Comparison of ENCODE assay signal across 9 mouse cellular contexts in genomic region chr4:139601519-139602356, GRCm38 (mm10). TPM values are rescaled to one million over a fixed set of nuclear protein-coding genes. Genes with fewer than 3 reads are reported as not detected.
DNase-seq lines count a peak whose midpoint lies in the region; ATAC-seq and TF ChIP-seq lines count a peak whose summit lies in the region.
"Had no signal": no experiment of that assay in that cellular context is flagged by ENCODE, and none has a peak within 500 bp of the region (broad histone marks: within the 10 kb centered on the region; RNA-seq: fewer than 3 reads in every experiment).

No protein-coding gene starts in this region.

- no peaks in the 10 kb centered on the region for H3K9me3 ChIP-seq in midbrain, embryonic 14.5 days (ENCODE audit: control insufficient read depth, low read length)
- no peaks in the 10 kb centered on the region for H3K9me3 ChIP-seq in midbrain, embryonic 11.5 days (ENCODE audit: control insufficient read depth, low read length)
- no peaks in the 10 kb centered on the region for H3K9me3 ChIP-seq in intestine, embryonic 15.5 days
- H3K9me3 ChIP-seq in stomach, postnatal 0 days (ENCODE audit: control insufficient read depth, low read length): no peaks in the 10 kb centered on the region
- H3K9me3 ChIP-seq: G1E had no signal

- no peak overlapping the region for H3K4me3 ChIP-seq in midbrain, embryonic 14.5 days (replicated peaks; ENCODE audit: low read depth, low read length)
- no peak overlapping the region for H3K4me3 ChIP-seq in midbrain, embryonic 11.5 days (ENCODE audit: low read depth, low read length)
- no peak overlapping the region; the same call in 1 of the 2 replicates for H3K4me3 ChIP-seq in intestine, embryonic 15.5 days (replicated peaks)
- H3K4me3 ChIP-seq in stomach, postnatal 0 days (ENCODE audit: low read depth, low read length): no peak overlapping the region

- 0 out of 2 replicates have a peak overlapping the region, but pooled peaks have one; percentile 13 for H3K27ac ChIP-seq in midbrain, embryonic 14.5 days (replicated peaks; ENCODE audit: low read depth, low read length)
- no peak overlapping the region; the same call in 1 of the 2 replicates for H3K27ac ChIP-seq in midbrain, embryonic 11.5 days (ENCODE audit: low read depth, low read length)
- H3K27ac ChIP-seq in intestine, embryonic 15.5 days: peak overlapping the region; percentile 84
- H3K27ac ChIP-seq in stomach, postnatal 0 days (replicated peaks): peak overlapping the region; percentile 81

- peaks cover 42% of the 10 kb centered on the region for H3K4me1 ChIP-seq in midbrain, embryonic 14.5 days (ENCODE audit: control insufficient read depth, insufficient read depth, low read length)
- H3K4me1 ChIP-seq in midbrain, embryonic 11.5 days (ENCODE audit: control insufficient read depth, insufficient read depth, low read length): peaks cover 26% of the 10 kb centered on the region
- H3K4me1 ChIP-seq in intestine, embryonic 15.5 days (replicated peaks): peaks cover 56% of the 10 kb centered on the region
- H3K4me1 ChIP-seq in stomach, postnatal 0 days (replicated peaks; ENCODE audit: control insufficient read depth, insufficient read depth): peaks cover 31% of the 10 kb centered on the region

- no peaks in the 10 kb centered on the region for H3K27me3 ChIP-seq in midbrain, embryonic 14.5 days (ENCODE audit: control insufficient read depth, insufficient read depth, low read length)
- H3K27me3 ChIP-seq in midbrain, embryonic 11.5 days (ENCODE audit: control insufficient read depth, insufficient read depth, low read length): no peaks in the 10 kb centered on the region
- no peaks in the 10 kb centered on the region for H3K27me3 ChIP-seq in intestine, embryonic 15.5 days (replicated peaks)
- no peaks in the 10 kb centered on the region for H3K27me3 ChIP-seq in stomach, postnatal 0 days (ENCODE audit: control insufficient read depth, insufficient read depth, low read length)

- H3K9ac ChIP-seq in midbrain, embryonic 14.5 days (replicated peaks; ENCODE audit: low read length): no peak overlapping the region; the same call in 1 of the 2 replicates
- H3K9ac ChIP-seq in midbrain, embryonic 11.5 days (ENCODE audit: low read length): no peak overlapping the region
- peak overlapping the region; percentile 26 for H3K9ac ChIP-seq in intestine, embryonic 15.5 days
- H3K9ac ChIP-seq in stomach, postnatal 0 days (ENCODE audit: low read length): peak overlapping the region; percentile 38

- ATAC-seq in midbrain, embryonic 14.5 days (ENCODE audit: low FRiP score, low TSS enrichment): no peak
- ATAC-seq in midbrain, embryonic 11.5 days (ENCODE audit: low FRiP score): no peak
- ATAC-seq in intestine, embryonic 15.5 days: no peak
- peak; percentile 23 for ATAC-seq in stomach, postnatal 0 days (ENCODE audit: low FRiP score, low TSS enrichment)

- no peak for TF ChIP-seq EP300 in stomach, postnatal 0 days (optimal IDR thresholded peaks at IDR 0.05)

- TF ChIP-seq CTCF in stomach, postnatal 0 days (IDR thresholded peaks at IDR 0.05; ENCODE audit: low read depth): no peak

- intact Hi-C loops in heart, postnatal 25 days (cut with DNase I): no loop called here

- peaks cover 13% of the 10 kb centered on the region; the same call in 1 of the 2 replicates for H3K36me3 ChIP-seq in midbrain, embryonic 14.5 days (ENCODE audit: control insufficient read depth, insufficient read depth, low read length)
- H3K36me3 ChIP-seq in midbrain, embryonic 11.5 days (ENCODE audit: control insufficient read depth, insufficient read depth, low read length): no peaks in the 10 kb centered on the region; the same call in 1 of the 2 replicates
- 0 out of 2 replicates have a peak, but pooled peaks cover 4% of the 10 kb centered on the region for H3K36me3 ChIP-seq in intestine, embryonic 15.5 days
- H3K36me3 ChIP-seq in stomach, postnatal 0 days (ENCODE audit: control insufficient read depth, insufficient read depth, low read length): peaks cover 5% of the 10 kb centered on the region; the same call in 1 of the 2 replicates
- H3K36me3 ChIP-seq: G1E had no signal

- H3K4me2 ChIP-seq in midbrain, embryonic 14.5 days (ENCODE audit: low read length): no peak overlapping the region
- H3K4me2 ChIP-seq in midbrain, embryonic 11.5 days: no peak overlapping the region
- peak overlapping the region; percentile 31; the same call in 1 of the 2 replicates for H3K4me2 ChIP-seq in intestine, embryonic 15.5 days (replicated peaks)
- peak overlapping the region; percentile 9; the same call in 1 of the 2 replicates for H3K4me2 ChIP-seq in stomach, postnatal 0 days (replicated peaks; ENCODE audit: low read depth)

- peak; percentile 95 for DNase-seq in heart, adult 11 months
- no peak for DNase-seq in heart, postnatal 25 days (ENCODE audit: low spot score)
- DNase-seq in midbrain, embryonic 14.5 days: no peak
- no peak for DNase-seq in midbrain, embryonic 11.5 days (ENCODE audit: low spot score, missing footprints)
- no peak for DNase-seq in stomach, postnatal 0 days (ENCODE audit: low spot score)
- no peak for DNase-seq in urinary bladder, postnatal 4 days (ENCODE audit: low spot score in 2 of 2)
- no peak for DNase-seq in layer of hippocampus, postnatal 14 days (ENCODE audit: low spot score in 2 of 2)

- 76% methylated on average over 7 of the region's 7 CpGs for WGBS in midbrain, embryonic 14.5 days
- WGBS in midbrain, embryonic 11.5 days: 76% methylated on average over 7 of the region's 7 CpGs
- WGBS in intestine, embryonic 15.5 days: 47% methylated on average over 7 of the region's 7 CpGs
- WGBS in stomach, postnatal 0 days: 35% methylated on average over 7 of the region's 7 CpGs

RNA-seq across cellular contexts. Expression of gene Gm21969, which starts 1.2 kb away (rescaled TPM):
- not detected for total RNA-seq in heart, postnatal 25 days (2021)
- not detected in 2 replicates for polyA plus RNA-seq in midbrain, embryonic 14.5 days (2014; fragmentation: Nextera tagmentation; extraction: Ambion mirVana)
- not detected in 2 replicates for polyA plus RNA-seq in midbrain, embryonic 11.5 days (2014; fragmentation: Nextera tagmentation; extraction: Ambion mirVana)
- not detected in 2 replicates for polyA plus RNA-seq in intestine, embryonic 15.5 days (2015; fragmentation: Nextera tagmentation; extraction: Ambion mirVana)
- not detected in 2 replicates for polyA plus RNA-seq in stomach, postnatal 0 days (2015; fragmentation: Nextera tagmentation; extraction: Ambion mirVana)
- not detected for total RNA-seq in layer of hippocampus, postnatal 14 days (2021)
- total RNA-seq: G1E had no signal

RNA-seq across cellular contexts. Expression of gene Aldh4a1, which starts 20.9 kb away (rescaled TPM):
- 10 to 100 TPM; 64.1 to 68.5 TPM for total RNA-seq in heart, postnatal 25 days (2021)
- 14.1 and 15.2 TPM in 2 replicates for polyA plus RNA-seq in midbrain, embryonic 14.5 days (2014; fragmentation: Nextera tagmentation; extraction: Ambion mirVana)
- 9.9 and 11.2 TPM in 2 replicates for polyA plus RNA-seq in midbrain, embryonic 11.5 days (2014; fragmentation: Nextera tagmentation; extraction: Ambion mirVana)
- 14.4 and 17.1 TPM in 2 replicates for polyA plus RNA-seq in intestine, embryonic 15.5 days (2015; fragmentation: Nextera tagmentation; extraction: Ambion mirVana)
- polyA plus RNA-seq in stomach, postnatal 0 days (2015; fragmentation: Nextera tagmentation; extraction: Ambion mirVana): 12.9 and 14.7 TPM in 2 replicates
- total RNA-seq in layer of hippocampus, postnatal 14 days (2021): 10 to 100 TPM; 19.1 to 19.4 TPM

RNA-seq across cellular contexts. Expression of gene Tas1r2, which starts 51.6 kb away (rescaled TPM):
- not detected for total RNA-seq in heart, postnatal 25 days (2021)
- not detected in 2 replicates for polyA plus RNA-seq in midbrain, embryonic 14.5 days (2014; fragmentation: Nextera tagmentation; extraction: Ambion mirVana)
- polyA plus RNA-seq in midbrain, embryonic 11.5 days (2014; fragmentation: Nextera tagmentation; extraction: Ambion mirVana): not detected in 2 replicates
- polyA plus RNA-seq in intestine, embryonic 15.5 days (2015; fragmentation: Nextera tagmentation; extraction: Ambion mirVana): not detected in 2 replicates
- polyA plus RNA-seq in stomach, postnatal 0 days (2015; fragmentation: Nextera tagmentation; extraction: Ambion mirVana): not detected in 2 replicates
- not detected for total RNA-seq in layer of hippocampus, postnatal 14 days (2021)
- total RNA-seq: G1E had no signal
- polyA plus RNA-seq: G1E had no signal

Comparison
In these comparisons a context has a peak if more than half of its experiments do, and no peak if none do; other contexts are left out.
1. H3K4me2 ChIP-seq: peak in intestine, embryonic 15.5 days (single experiment) and stomach, postnatal 0 days (single experiment); none in midbrain, embryonic 14.5 days (single experiment) and midbrain, embryonic 11.5 days (single experiment).
2. H3K9ac ChIP-seq: peak in intestine, embryonic 15.5 days (single experiment) and stomach, postnatal 0 days (single experiment); none in midbrain, embryonic 14.5 days (single experiment) and midbrain, embryonic 11.5 days (single experiment).